Mouse (Mus musculus) midbrain, embryonic 11.5 days (tissue): ENCODE results near the gene Atp5e. TPM values are rescaled to one million over a fixed set of nuclear protein-coding genes. Genes with fewer than 3 reads are reported as not detected.

Experiments
- ATAC-seq: fragments of 200-750 bp; cut with Nextera tagmentation; 2 replicates; pipeline ENCODE4 v1.8.0; 2017; ENCODE audit warnings: moderate TSS enrichment, moderate library complexity; ENCODE audit not compliant: low FRiP score
- DNase-seq: peaks from one replicate; pipeline ENCODE4 v3.0.0; 2015; ENCODE audit warnings: low spot score; ENCODE audit errors: missing footprints
- H3K27ac ChIP-seq: fragments of 300-500 bp; sonication (generic); 2 replicates; pipeline ENCODE4 v1.5.1; 2014; ENCODE audit warnings: low read depth, low read length
- H3K27me3 ChIP-seq: fragments of 300-500 bp; sonication (generic); 2 replicates; pipeline ENCODE4 v1.6.1; 2014; ENCODE audit warnings: mild to moderate bottlenecking, low read length, moderate library complexity, mixed read lengths; ENCODE audit not compliant: control insufficient read depth, insufficient read depth
- H3K36me3 ChIP-seq: fragments of 300-500 bp; sonication (generic); 2 replicates; pipeline ENCODE4 v1.6.1; 2014; ENCODE audit warnings: mild to moderate bottlenecking, low read length, moderate library complexity, mixed read lengths; ENCODE audit not compliant: control insufficient read depth, insufficient read depth
- H3K4me1 ChIP-seq: fragments of 300-500 bp; sonication (generic); 2 replicates; pipeline ENCODE4 v1.6.1; 2014; ENCODE audit warnings: low read length; ENCODE audit not compliant: control insufficient read depth, insufficient read depth
- H3K4me2 ChIP-seq: fragments of 300-500 bp; sonication (generic); 2 replicates; pipeline ENCODE4 v1.6.1; 2014; ENCODE audit warnings: mild to moderate bottlenecking, moderate library complexity
- H3K4me3 ChIP-seq: fragments of 300-500 bp; sonication (generic); 2 replicates; pipeline ENCODE4 v1.5.1; 2014; ENCODE audit warnings: low read depth, low read length
- H3K9ac ChIP-seq: fragments of 300-500 bp; sonication (generic); 2 replicates; pipeline ENCODE4 v1.6.1; 2014; ENCODE audit warnings: low read length
- H3K9me3 ChIP-seq: fragments of 300-500 bp; sonication (generic); 2 replicates; pipeline ENCODE4 v1.6.1; 2016; ENCODE audit warnings: low read length; ENCODE audit not compliant: control insufficient read depth
- WGBS: fragments of 180-500 bp; shearing (Covaris S2); extraction: QIAGEN DNeasy Blood & Tissue Kit; methylation state at CpG from one replicate; pipeline ENCODE4 v1.1.7; 2014; 5-methylcytosine and 5-hydroxymethylcytosine counted together
- polyA plus RNA-seq: library from polyadenylated mRNA; unstranded; fragments of >200 nt; fragmentation: Nextera tagmentation; extraction: Ambion mirVana; gene quantifications from 2 replicates; pipeline ENCODE4 v1.2.1, GENCODE M21; 2014

The Atp5e gene
- polyA plus RNA-seq, 1 experiment from 2014 or later, result 705 TPM

DNA sequence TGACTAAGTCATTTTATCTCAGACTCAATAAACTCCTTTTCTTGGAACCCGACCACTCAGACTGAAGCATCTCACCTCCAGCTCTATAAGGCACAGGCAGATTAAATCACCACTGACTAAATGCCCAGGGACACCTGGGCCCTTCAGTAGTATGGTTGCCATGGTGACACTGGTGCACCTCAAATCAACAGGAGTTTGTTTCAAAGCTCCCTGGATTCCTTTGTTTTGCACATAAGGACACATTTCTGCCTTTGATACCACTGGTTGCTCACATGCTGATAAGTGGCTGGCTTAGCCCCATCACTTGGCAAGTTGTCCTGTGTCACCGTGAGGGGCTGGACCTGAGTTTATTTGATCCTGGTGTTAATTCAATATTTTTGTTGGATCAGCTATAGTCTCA lies 4.5 kb downstream of the Atp5e start:
- Histone ChIP-seq H3K4me3 (no peak overlapping the region), H3K27ac (no peak overlapping the region), H3K9me3 (no peaks in the 10 kb centered on the region), H3K4me2 (no peak overlapping the region), H3K9ac (no peak overlapping the region), H3K36me3 (peaks cover 4% of the 10 kb centered on the region; the same call in 1 of the 2 replicates), H3K4me1 (peaks cover 9% of the 10 kb centered on the region), H3K27me3 (no peaks in the 10 kb centered on the region)
- 63% methylated on average over 2 of the region's 2 CpGs for WGBS
- DNase-seq, result no peak
- ATAC-seq, result no peak

DNA sequence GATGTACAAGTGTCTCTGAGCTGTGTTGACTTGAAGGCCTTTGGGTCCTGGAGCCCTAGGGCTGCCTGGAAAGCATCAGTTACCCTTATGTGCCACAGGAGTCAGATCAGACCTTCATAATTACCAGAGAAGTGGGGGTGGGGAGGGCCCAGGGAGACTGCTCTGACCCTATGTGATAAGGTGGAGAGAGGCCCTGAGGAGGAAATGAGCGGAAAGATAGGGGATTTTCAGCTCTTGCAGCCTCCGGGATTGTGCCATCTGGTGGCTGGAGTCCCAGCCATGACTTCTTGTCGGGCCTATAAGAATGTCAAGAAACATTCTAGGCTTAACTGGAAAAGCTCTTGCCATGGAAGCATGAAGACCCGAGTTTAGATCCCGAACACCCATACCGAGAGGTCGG lies 10.2 kb downstream of the Atp5e start:
- no peak for DNase-seq
- WGBS, result 82% methylated on average over 7 of the region's 7 CpGs
- Histone ChIP-seq H3K27ac (no peak overlapping the region), H3K36me3 (no peaks in the 10 kb centered on the region), H3K4me3 (no peak overlapping the region), H3K4me1 (peaks cover 3% of the 10 kb centered on the region; the same call in 1 of the 2 replicates), H3K9me3 (no peaks in the 10 kb centered on the region), H3K9ac (no peak overlapping the region), H3K27me3 (no peaks in the 10 kb centered on the region), H3K4me2 (no peak overlapping the region)
- no peak for ATAC-seq

DNA sequence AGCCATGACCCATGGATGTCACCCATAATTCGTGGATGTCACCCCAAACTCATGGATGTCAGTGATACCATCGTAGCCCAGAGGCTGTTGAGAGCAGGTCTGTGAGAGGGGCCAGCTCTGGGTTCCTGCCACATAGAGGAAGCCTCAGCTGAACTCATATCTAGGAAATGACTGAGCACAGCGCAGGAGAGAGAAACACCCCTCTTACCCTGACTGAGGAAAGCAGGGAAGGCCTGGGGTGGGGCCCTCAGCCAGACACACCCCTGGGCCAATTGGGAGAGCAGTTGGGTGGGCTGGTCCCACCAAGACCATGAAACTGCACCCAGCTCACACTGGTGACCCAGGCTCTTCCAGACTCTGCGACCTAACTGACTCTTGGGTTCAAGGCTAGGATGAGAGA lies 13.6 kb downstream of the Atp5e start, which contains the start of gene Tubb1:
Tubb1 (plus strand) TSS at position 343 of the 400 bp plus-strand sequence.
- H3K4me3 ChIP-seq, result no peak within 1 kb of the TSS
- H3K4me2 ChIP-seq, result no peak within 1 kb of the TSS
- H3K27ac ChIP-seq, result no peak within 1 kb of the TSS
- ATAC-seq (no peak; the same call in 1 of the 2 replicates), DNase-seq (no peak)
- H3K36me3 ChIP-seq, result no peaks in the 10 kb centered on the region
- WGBS, result 84% methylated on average over 4 of the region's 4 CpGs
- no peaks in the 10 kb centered on the region for H3K9me3 ChIP-seq
- H3K4me1 ChIP-seq, result peaks cover 3% of the 10 kb centered on the region; the same call in 1 of the 2 replicates
- H3K9ac ChIP-seq, result no peak within 1 kb of the TSS
- H3K27me3 ChIP-seq, result no peaks in the 10 kb centered on the region

DNA sequence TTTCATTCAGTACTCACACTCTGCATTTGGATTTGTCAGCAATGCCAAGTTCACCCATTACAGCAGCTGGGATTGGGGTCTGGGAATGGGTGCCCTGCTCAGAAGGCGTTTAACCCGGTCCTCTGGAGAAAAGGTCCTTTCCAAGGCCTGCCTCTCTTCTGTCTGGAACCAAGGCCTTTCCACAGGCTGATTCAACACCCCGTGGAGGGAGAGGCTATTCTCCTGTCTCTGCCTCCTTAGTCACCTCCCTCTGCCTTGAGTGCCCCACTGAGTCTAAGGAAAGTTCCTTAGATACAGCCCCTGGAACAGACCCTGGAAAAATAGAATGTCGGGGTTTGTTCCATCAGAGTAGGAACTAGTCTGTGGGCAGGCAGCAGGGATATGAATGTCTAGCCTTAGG lies 15.5 kb downstream of the Atp5e start:
- H3K4me2 ChIP-seq, result no peak overlapping the region
- H3K36me3 ChIP-seq, result no peaks in the 10 kb centered on the region
- ATAC-seq (no peak), DNase-seq (no peak)
- no peak overlapping the region for H3K27ac ChIP-seq
- peaks cover 3% of the 10 kb centered on the region; the same call in 1 of the 2 replicates for H3K4me1 ChIP-seq
- H3K4me3 ChIP-seq, result no peak overlapping the region
- WGBS, result 80% methylated on average over 4 of the region's 4 CpGs
- no peaks in the 10 kb centered on the region for H3K27me3 ChIP-seq
- H3K9ac ChIP-seq, result no peak overlapping the region
- no peaks in the 10 kb centered on the region for H3K9me3 ChIP-seq

DNA sequence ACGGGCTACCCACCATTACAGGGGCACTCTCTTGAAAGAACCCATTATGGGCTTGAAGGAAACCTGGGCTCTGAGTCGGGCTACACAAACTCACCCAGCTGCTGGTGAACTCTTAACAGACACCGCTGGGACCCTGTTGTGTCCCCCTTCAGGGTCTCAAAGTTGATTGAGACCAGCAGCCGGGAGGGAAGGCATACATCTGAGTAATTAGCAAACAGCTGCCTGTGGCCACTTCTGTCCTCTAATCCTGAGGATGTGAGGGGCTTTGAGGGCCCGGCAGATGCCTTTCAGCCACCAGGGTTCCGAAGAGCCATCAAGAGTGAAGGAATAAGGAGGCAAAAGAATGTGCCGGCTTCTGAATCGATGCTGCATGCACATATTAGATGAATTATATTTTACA lies 17.0 kb downstream of the Atp5e start:
- no peak overlapping the region for H3K4me2 ChIP-seq
- ATAC-seq (peak; percentile 51; the same call in 1 of the 2 replicates), DNase-seq (no peak)
- H3K9me3 ChIP-seq, result no peaks in the 10 kb centered on the region
- no peak overlapping the region for H3K4me3 ChIP-seq
- WGBS, result 54% methylated on average over 8 of the region's 8 CpGs
- H3K9ac ChIP-seq, result no peak overlapping the region
- H3K4me1 ChIP-seq, result peaks cover 3% of the 10 kb centered on the region; the same call in 1 of the 2 replicates
- no peak overlapping the region for H3K27ac ChIP-seq
- no peaks in the 10 kb centered on the region for H3K36me3 ChIP-seq
- H3K27me3 ChIP-seq, result no peaks in the 10 kb centered on the region

DNA sequence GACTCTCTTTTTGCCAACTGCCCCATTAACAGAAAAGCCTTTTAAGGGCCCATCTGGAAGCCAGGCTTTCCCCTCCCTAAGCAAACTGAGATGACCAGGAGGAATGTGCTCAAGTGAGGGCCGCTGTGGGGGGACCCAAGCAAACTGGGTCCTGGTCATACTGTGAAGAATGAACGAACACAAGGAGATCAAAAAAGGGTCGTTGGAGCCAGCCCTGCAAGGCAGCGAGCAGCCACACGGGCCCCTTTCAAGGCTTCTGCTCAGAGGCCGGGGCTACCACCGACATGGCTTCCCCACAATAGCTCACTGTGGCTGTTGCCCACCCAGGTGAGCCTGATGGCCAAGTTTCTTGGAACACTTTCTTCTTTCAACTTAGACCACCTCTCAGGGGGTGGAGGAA lies 17.4 kb downstream of the Atp5e start:
- WGBS, result 53% methylated on average over 7 of the region's 7 CpGs
- no peak overlapping the region for H3K27ac ChIP-seq
- H3K4me2 ChIP-seq, result no peak overlapping the region
- peaks cover 3% of the 10 kb centered on the region; the same call in 1 of the 2 replicates for H3K4me1 ChIP-seq
- no peaks in the 10 kb centered on the region for H3K36me3 ChIP-seq
- H3K9ac ChIP-seq, result no peak overlapping the region
- DNase-seq, result no peak
- ATAC-seq, result peak; percentile 28; the same call in 1 of the 2 replicates
- H3K4me3 ChIP-seq, result no peak overlapping the region
- H3K27me3 ChIP-seq, result no peaks in the 10 kb centered on the region
- no peaks in the 10 kb centered on the region for H3K9me3 ChIP-seq

DNA sequence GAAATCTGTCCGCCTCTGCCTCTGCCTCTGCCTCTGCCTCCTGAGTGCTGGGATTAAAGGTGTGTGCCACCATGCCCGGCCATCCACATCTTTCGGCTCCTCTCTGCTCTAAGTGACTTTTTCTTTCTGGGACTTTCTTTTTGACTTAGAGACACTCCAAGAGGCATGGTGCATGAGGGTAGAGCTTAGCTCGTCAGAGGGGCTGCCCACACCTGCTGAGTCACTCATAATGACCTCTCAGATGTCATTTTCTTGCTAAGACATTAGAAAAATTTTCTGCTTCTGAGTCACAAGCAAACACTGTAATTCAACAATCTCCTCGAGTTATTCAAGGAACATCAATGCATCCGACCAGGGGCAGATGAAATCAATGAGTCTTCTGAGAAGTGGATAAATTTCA lies 18.9 kb downstream of the Atp5e start:
- peaks cover 3% of the 10 kb centered on the region; the same call in 1 of the 2 replicates for H3K4me1 ChIP-seq
- DNase-seq, result peak; percentile 57
- H3K4me3 ChIP-seq, result no peak overlapping the region
- no peak overlapping the region for H3K27ac ChIP-seq
- no peaks in the 10 kb centered on the region for H3K36me3 ChIP-seq
- 83% methylated on average over 6 of the region's 6 CpGs for WGBS
- no peaks in the 10 kb centered on the region for H3K9me3 ChIP-seq
- H3K9ac ChIP-seq, result no peak overlapping the region
- no peak for ATAC-seq
- no peaks in the 10 kb centered on the region for H3K27me3 ChIP-seq
- no peak overlapping the region for H3K4me2 ChIP-seq

DNA sequence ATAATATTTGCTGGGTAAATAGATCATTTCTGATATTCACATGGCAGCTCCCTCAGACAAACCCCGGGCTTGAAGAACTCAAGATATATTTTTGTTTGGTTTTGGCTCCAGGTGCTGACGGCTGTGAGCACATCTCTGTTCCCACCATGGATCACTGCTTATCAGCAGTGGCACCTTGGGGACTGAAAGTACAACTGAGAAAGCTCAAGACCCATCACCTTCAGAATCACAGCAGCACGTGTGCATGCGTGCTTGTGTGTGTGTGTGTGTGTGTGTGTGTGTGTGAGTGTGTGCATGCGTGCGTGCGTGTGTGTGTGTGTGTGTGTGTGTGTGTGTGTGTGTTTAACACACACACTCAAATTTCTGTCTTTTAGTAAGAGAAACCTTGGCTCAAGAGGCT lies 19.5 kb downstream of the Atp5e start:
- Histone ChIP-seq H3K27me3 (no peaks in the 10 kb centered on the region), H3K4me2 (no peak overlapping the region), H3K27ac (no peak overlapping the region), H3K9ac (no peak overlapping the region), H3K4me1 (peaks cover 3% of the 10 kb centered on the region; the same call in 1 of the 2 replicates), H3K4me3 (no peak overlapping the region), H3K9me3 (no peaks in the 10 kb centered on the region), H3K36me3 (no peaks in the 10 kb centered on the region)
- DNase-seq (peak; percentile 26), ATAC-seq (no peak)
- 85% methylated on average over 6 of the region's 7 CpGs for WGBS

DNA sequence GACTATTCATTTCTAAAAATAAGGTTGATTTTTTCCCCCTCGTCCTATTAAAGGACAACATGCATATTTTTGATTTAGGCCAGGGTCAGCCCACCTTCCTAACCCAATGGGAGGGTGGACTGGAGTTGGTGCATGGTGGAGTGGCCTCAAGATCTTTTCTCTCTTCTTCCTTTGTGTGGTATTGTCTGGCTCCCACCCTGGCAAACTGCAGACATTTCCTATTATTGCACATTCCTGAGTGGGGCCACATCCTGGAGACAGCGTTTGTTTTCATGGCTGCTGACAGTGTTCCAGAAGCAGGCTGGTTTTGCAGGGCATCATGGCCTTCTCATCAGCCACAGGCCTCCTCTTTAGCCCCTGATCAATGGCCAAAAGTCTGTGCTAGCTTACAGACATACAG lies 20.9 kb downstream of the Atp5e start:
- Histone ChIP-seq H3K4me3 (no peak overlapping the region), H3K27me3 (no peaks in the 10 kb centered on the region), H3K36me3 (no peaks in the 10 kb centered on the region), H3K27ac (no peak overlapping the region), H3K9ac (no peak overlapping the region), H3K4me1 (peaks cover 16% of the 10 kb centered on the region; the same call in 1 of the 2 replicates), H3K4me2 (no peak overlapping the region), H3K9me3 (no peaks in the 10 kb centered on the region)
- 72% methylated on average over 2 of the region's 2 CpGs for WGBS
- ATAC-seq, result no peak
- no peak for DNase-seq
